Mouse (Mus musculus): ENCODE data around the gene Per1.

DNA sequence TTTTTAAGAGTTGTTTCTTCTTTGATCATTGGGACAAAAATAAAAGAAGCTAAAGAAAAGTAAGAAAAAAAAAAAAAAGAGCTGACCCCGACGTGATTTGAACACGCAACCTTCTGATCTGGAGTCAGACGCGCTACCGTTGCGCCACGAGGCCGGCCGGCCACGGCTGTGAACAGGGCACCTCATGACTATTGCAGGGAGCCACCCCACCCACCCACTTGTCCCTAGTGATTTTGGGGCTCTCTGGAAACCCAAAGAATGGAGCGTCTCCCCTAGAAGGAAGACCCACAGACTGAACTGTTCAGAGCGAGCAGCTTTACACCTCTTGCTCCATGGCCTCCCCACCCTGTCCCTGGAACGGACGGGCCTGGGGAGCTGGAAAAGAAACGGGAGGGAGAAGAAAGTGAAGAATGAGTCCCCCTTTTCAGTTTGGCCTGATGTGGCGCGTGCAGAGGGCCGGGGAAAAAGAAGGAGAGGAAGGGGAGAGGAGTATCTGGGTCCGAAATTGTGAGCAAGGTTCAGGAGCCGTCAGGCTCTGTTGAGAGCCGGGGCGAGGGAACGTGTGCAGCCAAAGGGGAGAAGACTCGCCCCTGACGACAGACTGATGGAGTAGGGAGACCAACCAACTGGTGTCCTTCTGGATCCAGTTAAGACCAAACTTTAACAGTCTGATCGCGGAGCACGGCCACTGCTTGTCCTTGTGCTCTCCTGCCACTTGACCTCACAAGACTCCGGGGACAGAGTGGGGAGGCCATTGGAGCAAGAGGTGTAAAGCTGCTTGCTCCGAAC is 31.4 kb upstream of the Per1 start:
- TF ChIP-seq CTCF (IDR thresholded peaks at IDR 0.05) (no peak), EP300 (IDR thresholded peaks at IDR 0.05) (peak; percentile 52; the same call in 1 of the 2 replicates)
